Mouse (Mus musculus) hindbrain, embryonic 11.5 days (tissue): ENCODE results near the gene Trhr2. TPM values are rescaled to one million over a fixed set of nuclear protein-coding genes. Genes with fewer than 3 reads are reported as not detected.
"Not testable (repeated sequence)": the region's sequence is repeated elsewhere in the genome, so short reads cannot be mapped to it uniquely, and the experiment has no call there.

Source experiments
- ATAC-seq: fragments of 200-750 bp; cut with Nextera tagmentation; 2 replicates; pipeline ENCODE4 v1.8.0; 2017; ENCODE audit warnings: mild to moderate bottlenecking, moderate TSS enrichment, moderate library complexity; ENCODE audit not compliant: low FRiP score
- DNase-seq: peaks from one replicate; pipeline ENCODE4 v3.0.0-alpha.2; 2015; ENCODE audit warnings: low spot score
- H3K27ac ChIP-seq: fragments of 300-500 bp; sonication (generic); 2 replicates; pipeline ENCODE4 v1.5.1; 2014; ENCODE audit warnings: mild to moderate bottlenecking, low read depth, low read length
- H3K27me3 ChIP-seq: fragments of 300-500 bp; sonication (generic); 2 replicates; pipeline ENCODE4 v1.6.1; 2014; ENCODE audit warnings: mild to moderate bottlenecking, low read length, moderate library complexity, mixed read lengths; ENCODE audit not compliant: control insufficient read depth, insufficient read depth
- H3K36me3 ChIP-seq: fragments of 300-500 bp; sonication (generic); 2 replicates; pipeline ENCODE4 v1.6.1; 2014; ENCODE audit warnings: mild to moderate bottlenecking, low read length, moderate library complexity, mixed read lengths; ENCODE audit not compliant: control insufficient read depth, insufficient read depth
- H3K4me1 ChIP-seq: fragments of 300-500 bp; sonication (generic); replicated peaks from 2 replicates; pipeline ENCODE4 v1.6.1; 2014; ENCODE audit warnings: low read length, mixed read lengths; ENCODE audit not compliant: control insufficient read depth, insufficient read depth
- H3K4me2 ChIP-seq: fragments of 300-500 bp; sonication (generic); replicated peaks from 2 replicates; pipeline ENCODE4 v1.6.1; 2014; ENCODE audit warnings: mild to moderate bottlenecking, low read depth, low read length
- H3K4me3 ChIP-seq: fragments of 300-500 bp; sonication (generic); 2 replicates; pipeline ENCODE4 v1.5.1; 2014; ENCODE audit warnings: low read depth, low read length
- H3K9ac ChIP-seq: fragments of 300-500 bp; sonication (generic); 2 replicates; pipeline ENCODE4 v1.6.1; 2014; ENCODE audit warnings: low read depth, low read length
- H3K9me3 ChIP-seq: fragments of 300-500 bp; sonication (generic); 2 replicates; pipeline ENCODE4 v1.6.1; 2016; ENCODE audit warnings: low read length; ENCODE audit not compliant: control insufficient read depth
- WGBS: fragments of 180-500 bp; shearing (Covaris S2); extraction: QIAGEN DNeasy Blood & Tissue Kit; methylation state at CpG from one replicate; pipeline ENCODE4 v1.1.7; 2014; 5-methylcytosine and 5-hydroxymethylcytosine counted together
- polyA plus RNA-seq: library from polyadenylated mRNA; unstranded; fragments of >200 nt; fragmentation: Nextera tagmentation; extraction: Ambion mirVana; gene quantifications from 2 replicates; pipeline ENCODE4 v1.2.1, GENCODE M21; 2014

Gene Trhr2
- polyA plus RNA-seq, 1 experiment from 2014 or later: 0.25 TPM

DNA sequence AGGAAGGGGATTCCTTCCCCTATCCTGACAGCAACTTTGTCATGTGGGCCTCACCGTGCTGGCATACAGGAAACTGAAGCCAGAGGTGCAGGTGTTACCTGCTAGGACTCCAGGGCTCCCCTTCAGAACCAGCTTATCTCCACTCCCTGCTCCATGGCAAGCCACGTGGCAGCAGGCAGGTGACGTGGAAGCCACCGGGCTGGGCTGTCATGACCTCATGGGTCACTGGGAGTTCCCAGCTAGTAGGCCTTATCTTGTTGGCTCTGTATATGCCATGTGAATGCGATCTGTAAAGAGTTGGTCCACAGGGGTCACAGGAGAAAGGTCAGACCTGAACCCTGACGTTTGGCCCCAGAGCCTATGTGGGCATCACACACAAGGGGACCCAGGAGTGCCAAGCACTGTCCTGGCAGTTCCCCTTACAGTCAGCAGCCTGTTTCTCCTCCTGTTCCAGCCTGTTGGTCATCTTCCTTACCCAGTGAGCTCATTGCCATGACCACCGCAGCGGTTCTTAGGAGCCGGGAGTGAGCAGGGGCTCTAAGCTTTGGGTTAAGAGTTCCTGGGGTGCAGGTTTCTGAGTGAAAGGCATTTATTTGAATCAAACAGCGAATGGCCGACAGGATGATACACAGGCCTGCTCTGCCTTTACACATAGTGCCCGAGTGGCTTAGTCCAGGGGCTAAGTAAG lies 30.0 kb downstream of the Trhr2 start:
- Histone ChIP-seq H3K27ac (no peak overlapping the region), H3K36me3 (no peaks in the 10 kb centered on the region), H3K4me2 (no peak overlapping the region), H3K27me3 (peaks cover 21% of the 10 kb centered on the region), H3K9me3 (no peaks in the 10 kb centered on the region), H3K4me1 (peaks cover 2% of the 10 kb centered on the region; the same call in 1 of the 2 replicates), H3K4me3 (no peak overlapping the region), H3K9ac (no peak overlapping the region)
- DNase-seq: no peak
- WGBS: 78% methylated on average over 12 of the region's 12 CpGs
- ATAC-seq: no peak

- Histone ChIP-seq H3K4me2 (no peak overlapping the region), H3K4me1 (peaks cover 2% of the 10 kb centered on the region; the same call in 1 of the 2 replicates), H3K4me3 (no peak overlapping the region), H3K27me3 (peaks cover 12% of the 10 kb centered on the region), H3K36me3 (no peaks in the 10 kb centered on the region), H3K9me3 (no peaks in the 10 kb centered on the region), H3K9ac (no peak overlapping the region), H3K27ac (peak overlapping the region; percentile 17; the same call in 1 of the 2 replicates)
- ATAC-seq (peak; percentile 44; the same call in 1 of the 2 replicates), DNase-seq (no peak)
- WGBS: 73% methylated on average over 22 of the region's 22 CpGs
These were observed 30.9 kb downstream of the Trhr2 start for GRCm38 (mm10) chr8:122329553-122330239.

- WGBS: 75% methylated on average over 8 of the region's 8 CpGs
- ATAC-seq (no peak), DNase-seq (no peak)
- Histone ChIP-seq H3K9ac (no peak overlapping the region), H3K9me3 (no peaks in the 10 kb centered on the region), H3K4me3 (no peak overlapping the region), H3K27me3 (peaks cover 6% of the 10 kb centered on the region), H3K27ac (peak overlapping the region; percentile 17; the same call in 1 of the 2 replicates), H3K4me2 (no peak overlapping the region), H3K4me1 (peaks cover 2% of the 10 kb centered on the region; the same call in 1 of the 2 replicates), H3K36me3 (no peaks in the 10 kb centered on the region)
These were observed 31.5 kb downstream of the Trhr2 start for GRCm38 (mm10) chr8:122329072-122329471.

GRCm38 (mm10) chr8:122326114-122326542 lies 34.4 kb downstream of the Trhr2 start:
- 19% methylated on average over 14 of the region's 14 CpGs for WGBS
- H3K4me1 ChIP-seq: peaks cover 2% of the 10 kb centered on the region; the same call in 1 of the 2 replicates

DNA sequence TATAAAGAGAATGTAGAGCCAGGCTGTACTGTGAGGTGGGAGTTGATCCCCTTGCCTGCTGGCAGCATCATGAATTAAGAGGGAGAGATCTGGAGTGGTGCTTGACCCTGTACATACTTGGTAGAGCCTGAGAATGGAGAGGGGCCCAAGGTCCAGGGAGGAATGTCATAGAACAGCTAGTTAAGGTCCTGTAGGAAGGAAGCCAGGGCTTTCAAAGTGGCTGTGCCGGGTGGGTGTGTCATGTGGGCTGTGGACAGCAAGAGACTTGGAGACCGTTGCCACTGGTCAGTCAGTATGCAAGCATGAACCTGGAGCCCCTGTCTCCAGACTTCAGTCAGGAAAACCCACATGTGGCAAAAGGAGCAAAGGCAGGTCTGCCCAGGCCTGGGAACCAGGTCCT lies 35.4 kb downstream of the Trhr2 start:
- 0 out of 2 replicates have a peak, but pooled peaks cover 2% of the 10 kb centered on the region for H3K4me1 ChIP-seq
- no peak for DNase-seq
- no peak overlapping the region for H3K9ac ChIP-seq
- H3K27ac ChIP-seq: no peak overlapping the region; the same call in 1 of the 2 replicates
- H3K4me2 ChIP-seq: no peak overlapping the region
- H3K27me3 ChIP-seq: no peaks in the 10 kb centered on the region
- no peak overlapping the region for H3K4me3 ChIP-seq
- ATAC-seq: no peak
- no peaks in the 10 kb centered on the region for H3K36me3 ChIP-seq
- H3K9me3 ChIP-seq: no peaks in the 10 kb centered on the region
- WGBS: 78% methylated on average over 2 of the region's 2 CpGs

More at GRCm38 (mm10) chr8:122326114-122326542, 34.4 kb downstream of the Trhr2 start:
- no peaks in the 10 kb centered on the region for H3K27me3 ChIP-seq
- DNase-seq: no peak
- no peaks in the 10 kb centered on the region for H3K36me3 ChIP-seq
- H3K27ac ChIP-seq: no peak overlapping the region
- no peak overlapping the region for H3K4me3 ChIP-seq
- no peak overlapping the region; the same call in 1 of the 2 replicates for H3K9ac ChIP-seq
- H3K4me2 ChIP-seq: no peak overlapping the region
- H3K9me3 ChIP-seq: no peaks in the 10 kb centered on the region
- ATAC-seq: no peak

GRCm38 (mm10) chr8:122323951-122324402 lies 36.6 kb downstream of the Trhr2 start:
- not testable (repeated sequence) for H3K27me3 ChIP-seq, H3K4me1 ChIP-seq, H3K9ac ChIP-seq, H3K4me3 ChIP-seq, H3K36me3 ChIP-seq, H3K4me2 ChIP-seq, H3K9me3 ChIP-seq, DNase-seq
- 14% methylated on average over 12 of the region's 13 CpGs for WGBS
- H3K27ac ChIP-seq: peak overlapping the region; percentile 12
- 0 out of 2 replicates have a peak, but pooled peaks have one; percentile 41 for ATAC-seq

- Histone ChIP-seq H3K4me3 (no peak overlapping the region), H3K4me1 (0 out of 2 replicates have a peak, but pooled peaks cover 4% of the 10 kb centered on the region), H3K9ac (no peak overlapping the region), H3K36me3 (no peaks in the 10 kb centered on the region), H3K9me3 (no peaks in the 10 kb centered on the region), H3K4me2 (no peak overlapping the region), H3K27me3 (no peaks in the 10 kb centered on the region; the same call in 1 of the 2 replicates), H3K27ac (peak overlapping the region; percentile 39; the same call in 1 of the 2 replicates)
- DNase-seq (no peak), ATAC-seq (no peak)
- WGBS: 78% methylated on average over 11 of the region's 11 CpGs
These were observed 37.8 kb downstream of the Trhr2 start for GRCm38 (mm10) chr8:122322792-122323191.

DNA sequence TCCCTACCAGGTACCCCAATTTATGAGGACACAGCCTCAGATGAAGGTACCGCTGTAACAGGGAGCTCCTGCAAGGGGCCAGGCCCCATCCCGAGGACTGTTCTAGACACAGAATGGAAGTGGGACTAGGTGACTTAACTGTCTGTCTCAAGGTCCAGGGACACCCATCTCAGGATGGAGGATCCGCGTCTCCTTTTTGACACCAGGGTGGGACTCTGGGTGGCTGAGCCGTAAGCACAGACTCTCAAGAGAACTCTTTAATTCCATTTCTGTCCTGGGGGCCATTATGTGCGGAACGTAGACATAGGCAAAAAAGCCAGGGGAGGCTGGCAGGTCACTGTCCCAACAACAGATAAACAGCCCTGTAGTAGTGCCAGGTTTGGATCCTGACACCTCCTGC lies 38.4 kb downstream of the Trhr2 start:
- H3K4me3 ChIP-seq: no peak overlapping the region
- no peak overlapping the region for H3K4me2 ChIP-seq
- 88% methylated on average over 7 of the region's 7 CpGs for WGBS
- no peak for DNase-seq
- no peak overlapping the region; the same call in 1 of the 2 replicates for H3K27ac ChIP-seq
- 0 out of 2 replicates have a peak, but pooled peaks cover 4% of the 10 kb centered on the region for H3K4me1 ChIP-seq
- H3K9me3 ChIP-seq: no peaks in the 10 kb centered on the region
- H3K9ac ChIP-seq: no peak overlapping the region
- no peaks in the 10 kb centered on the region; the same call in 1 of the 2 replicates for H3K27me3 ChIP-seq
- ATAC-seq: no peak
- no peaks in the 10 kb centered on the region for H3K36me3 ChIP-seq
